Mouse (Mus musculus) liver, embryonic 14.5 days (tissue): Measurements from ENCODE around the gene A530016L24Rik.

Experiments used
- CTCF ChIP-seq: IDR thresholded peaks from 2 replicates; pipeline ENCODE4 v1.5.1; 2016; ENCODE audit warnings: antibody characterized with exemption, low read depth, control low read depth
- EP300 ChIP-seq: IDR thresholded peaks from 2 replicates; pipeline ENCODE4 v1.6.1; 2016; ENCODE audit warnings: antibody characterized with exemption, low read depth

DNA sequence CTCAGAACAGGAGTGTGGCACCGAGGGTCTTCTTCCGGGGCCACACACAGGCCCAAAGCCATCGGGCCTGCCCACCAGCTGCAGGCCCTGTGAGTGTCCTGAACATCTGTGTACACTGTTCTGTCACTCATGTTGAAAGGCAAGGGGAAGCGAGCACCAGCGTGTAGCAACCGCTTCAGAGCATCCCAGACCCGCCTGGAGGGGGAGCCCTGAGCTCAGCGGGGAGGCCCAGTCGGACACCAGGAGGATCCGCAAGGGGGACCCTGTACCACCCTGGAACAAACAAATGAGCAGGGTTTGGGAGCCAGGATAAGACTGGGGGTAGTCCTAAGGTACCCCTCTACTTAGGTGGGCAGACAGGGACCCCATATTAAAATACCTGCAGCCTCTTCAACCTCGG is 9.4 kb downstream of the A530016L24Rik start:
- TF ChIP-seq CTCF (peak; percentile 61), EP300 (no peak)
